Mouse (Mus musculus): ENCODE data around the gene Gnl3l.

GRCm38 (mm10) chrX:151049661-151050215 lies 32.6 kb upstream of the Gnl3l start:
- no peak for TF ChIP-seq CTCF (IDR thresholded peaks at IDR 0.05; ENCODE audit: borderline replicate concordance, control insufficient read depth, extremely low read depth, insufficient read depth, low read length, poor library complexity)
- TF ChIP-seq POLR2A (IDR thresholded peaks at IDR 0.05; ENCODE audit: control insufficient read depth, extremely low read depth, insufficient read depth, low read length, poor library complexity) = no peak

All from thymus, adult 2 months (tissue).